Mouse (Mus musculus) thymus, postnatal 0 days (tissue): ENCODE measurements around the gene Gja10. TPM values are rescaled to one million over a fixed set of nuclear protein-coding genes. Genes with fewer than 3 reads are reported as not detected.

Experiments
- DNase-seq: peaks from one replicate; pipeline ENCODE4 v3.0.0-alpha.2; 2015; ENCODE audit warnings: low spot score
- polyA plus RNA-seq: library from polyadenylated mRNA; unstranded; fragments of >200 nt; fragmentation: Nextera tagmentation; extraction: Ambion mirVana; gene quantifications from 2 replicates; pipeline ENCODE4 v1.2.1, GENCODE M21; 2015

The Gja10 gene
- polyA plus RNA-seq, 1 experiment from 2014 or later = not detected

GRCm38 (mm10) chr4:32561555-32562095, 40.9 kb downstream of the Gja10 start:
- DNase-seq = peak; percentile 27

GRCm38 (mm10) chr4:32560724-32561554, 41.6 kb downstream of the Gja10 start:
- DNase-seq = peak; percentile 52

- peak; percentile 88 for DNase-seq
Observed at GRCm38 (mm10) chr4:32560246-32560645, 42.3 kb downstream of the Gja10 start.

- no peak for DNase-seq
Observed at GRCm38 (mm10) chr4:32555506-32555905, 47.1 kb downstream of the Gja10 start.

GRCm38 (mm10) chr4:32551337-32551736, 51.2 kb downstream of the Gja10 start:
- DNase-seq = no peak

- no peak for DNase-seq
Observed at GRCm38 (mm10) chr4:32549150-32549549, 53.4 kb downstream of the Gja10 start.

Other genes with a start within 250 kb of the Gja10 start
- gene Casp8ap2, start 12.7 kb upstream of the Gja10 start, polyA plus RNA-seq = 76.7 and 77.5 TPM in 2 replicates
- gene Mdn1, start 54.4 kb upstream of the Gja10 start, polyA plus RNA-seq = 10.8 and 11.7 TPM in 2 replicates
- gene Lyrm2, start 197.5 kb upstream of the Gja10 start, polyA plus RNA-seq = 138 and 141 TPM in 2 replicates